Mouse (Mus musculus) left cerebral cortex, postnatal 4 days (tissue): ENCODE measurements around the gene Top2a. TPM values are rescaled to one million over a fixed set of nuclear protein-coding genes. Genes with fewer than 3 reads are reported as not detected.
A peak's percentile ranks its signal among the peaks of the same experiment; 100 is the strongest.

Experiments
- DNase-seq: peaks from one replicate; pipeline ENCODE4 v3.0.0-alpha.2; 2022
- intact Hi-C: fragments of 180-260 bp; cut with DNase I; formaldehyde crosslinking; loops from one replicate; pipeline ENCODE4 v1.15.1; 2025
- total RNA-seq, 2 experiments: library from RNA; stranded (reverse); gene quantifications; 2 replicates each; pipeline ENCODE4 v1.2.3; 2021

The Top2a gene
- total RNA-seq, 2 experiments from 2014 or later: 28.2 to 28.4 TPM

DNA sequence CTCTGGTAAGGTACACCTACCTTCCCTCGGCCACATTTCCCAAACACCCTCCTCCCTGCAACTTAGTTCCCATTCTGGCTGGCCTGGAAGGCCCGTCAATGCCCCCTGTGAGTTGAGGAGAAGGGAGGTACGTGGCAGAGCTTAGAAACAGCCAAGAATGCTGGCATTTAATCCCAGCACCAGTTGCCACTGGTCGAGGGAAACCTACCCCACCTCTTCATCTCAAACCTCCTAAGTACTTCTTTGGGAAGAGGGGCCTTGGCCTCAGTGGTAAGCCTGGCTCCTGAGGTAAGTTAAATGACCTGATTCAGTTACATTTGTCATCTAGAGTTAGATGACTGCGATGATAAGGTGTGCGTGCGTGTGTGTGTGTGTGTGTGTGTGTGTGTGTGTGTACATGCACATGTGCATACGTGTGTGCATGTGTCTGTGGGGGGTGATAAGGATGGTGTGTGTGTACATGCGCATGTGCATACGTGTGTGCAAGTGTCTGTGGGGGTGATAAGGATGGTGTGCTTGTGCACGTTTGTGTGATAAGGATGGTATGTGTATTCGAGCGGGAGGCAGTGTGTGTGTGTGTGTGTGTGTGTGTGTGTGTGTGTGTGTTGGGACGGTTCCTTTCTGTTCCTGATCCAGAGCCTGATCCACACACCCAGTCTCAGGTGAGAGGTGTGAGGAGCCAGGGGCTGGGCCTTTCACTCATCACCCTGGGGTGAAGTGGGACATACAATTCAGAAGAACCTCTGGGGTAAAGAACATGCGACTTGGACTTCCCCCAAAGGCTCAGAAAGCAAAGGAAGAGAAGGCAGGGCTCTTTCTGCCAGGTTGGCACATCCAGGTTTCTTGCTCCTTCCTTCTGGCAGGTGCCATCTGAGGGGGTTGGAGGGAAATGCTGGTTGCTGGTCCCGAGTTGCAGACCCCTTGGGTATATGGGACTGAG is 18.1 kb upstream of the Top2a start:
- DNase-seq: no peak
- intact Hi-C loops: no loop called here

- intact Hi-C loops: no loop called here
- peak; percentile 79 for DNase-seq
These were observed 17.2 kb upstream of the Top2a start, which contains the start of gene Igfbp4 for GRCm38 (mm10) chr11:99041051-99041729. TSS of gene Igfbp4 (plus strand) at chr11:99041244.

DNA sequence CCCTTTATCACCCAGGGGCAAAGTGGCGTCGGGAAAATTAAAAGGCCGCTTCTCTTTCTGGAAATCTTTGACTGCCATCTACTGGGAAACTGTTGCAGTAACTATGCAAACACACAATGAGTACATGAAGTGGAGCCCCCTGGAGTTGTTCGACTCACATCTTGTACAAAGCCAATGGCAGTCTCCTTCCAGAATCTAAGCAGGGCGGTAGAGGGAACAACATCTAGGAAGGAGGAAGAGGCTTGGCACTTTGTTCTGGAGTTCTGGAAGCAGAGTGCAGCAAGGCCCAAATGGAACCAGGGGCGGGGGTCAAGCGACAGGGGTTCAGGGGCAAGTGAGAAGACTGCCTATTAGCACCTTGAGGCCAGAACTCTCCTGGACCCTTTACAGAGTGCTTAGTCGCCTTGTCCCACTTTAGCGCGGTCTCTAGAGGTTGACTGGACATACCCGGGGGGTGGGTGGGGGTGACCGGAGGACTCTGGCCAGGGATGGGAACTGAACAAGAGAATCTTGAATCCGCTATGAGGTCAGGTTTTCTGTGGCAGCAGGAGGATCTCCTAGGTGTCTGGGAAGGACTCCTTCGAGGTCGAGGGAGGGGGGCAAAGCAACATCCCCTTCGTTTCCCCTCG is 16.5 kb upstream of the Top2a start:
- DNase-seq: peak; percentile 50
- intact Hi-C loops: no loop called here

- intact Hi-C loops: loop anchor here (1.0 to 10.0 kb wide), 2 partner anchors 55 to 109 kb away; partner anchors contain the start of gene Gjd3
- peak; percentile 87 for DNase-seq
These were observed 15.8 kb upstream of the Top2a start for GRCm38 (mm10) chr11:99039782-99040181.

- no peak for DNase-seq
- intact Hi-C loops: loop anchor here (10.0 kb wide), 1 partner anchor 51 kb away; the partner anchor contains the start of gene Gjd3
These were observed 12.3 kb upstream of the Top2a start for GRCm38 (mm10) chr11:99036254-99036653.

DNA sequence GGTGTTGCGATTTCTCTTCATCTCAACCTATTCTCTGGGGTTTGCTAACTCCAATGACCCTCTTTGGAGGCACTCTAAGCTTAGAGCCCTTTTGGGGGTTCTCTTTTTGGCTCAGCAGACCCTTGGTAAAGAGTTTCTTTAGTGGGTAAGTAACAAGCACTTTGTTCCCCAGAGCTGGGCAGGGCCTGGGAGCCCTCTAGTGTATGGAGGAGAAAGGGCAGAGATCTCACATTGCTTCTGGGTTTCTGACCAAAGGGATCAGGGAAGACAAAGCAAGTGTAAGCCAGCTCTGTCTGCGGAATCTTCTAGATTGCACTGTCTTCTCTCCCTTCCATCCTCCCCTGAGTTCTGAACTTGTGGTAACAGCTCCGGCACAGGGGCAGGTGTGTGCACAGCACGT is 11.4 kb upstream of the Top2a start:
- intact Hi-C loops: loop anchor here (10.0 kb wide), 1 partner anchor 51 kb away; the partner anchor contains the start of gene Gjd3
- DNase-seq: no peak

DNA sequence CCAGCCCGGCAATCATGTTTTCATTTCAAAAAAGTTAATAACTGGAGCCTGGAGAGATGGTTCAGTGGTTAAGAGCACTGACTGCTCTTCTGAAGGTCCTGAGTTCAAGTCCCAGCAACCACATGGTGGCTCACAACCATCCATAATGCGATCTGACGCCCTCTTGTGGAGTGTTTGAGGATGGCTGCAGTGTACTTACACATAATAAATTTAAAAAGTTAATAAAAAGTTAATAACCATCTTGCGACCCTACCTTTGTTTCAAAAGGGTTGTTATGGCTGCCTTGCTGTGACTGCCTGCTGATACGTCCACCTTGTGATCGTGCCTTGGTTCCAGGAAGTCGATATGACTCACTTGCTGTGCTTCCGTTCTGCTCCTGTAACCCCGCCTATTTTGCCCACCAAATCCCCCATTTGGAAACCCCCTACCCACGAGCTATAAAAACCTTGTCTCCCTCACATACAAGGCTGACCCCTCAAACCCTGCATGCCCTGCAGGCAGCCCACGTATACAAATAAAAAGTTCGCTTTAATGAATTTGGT is 3.0 kb upstream of the Top2a start:
- no peak for DNase-seq
- intact Hi-C loops: no loop called here

DNA sequence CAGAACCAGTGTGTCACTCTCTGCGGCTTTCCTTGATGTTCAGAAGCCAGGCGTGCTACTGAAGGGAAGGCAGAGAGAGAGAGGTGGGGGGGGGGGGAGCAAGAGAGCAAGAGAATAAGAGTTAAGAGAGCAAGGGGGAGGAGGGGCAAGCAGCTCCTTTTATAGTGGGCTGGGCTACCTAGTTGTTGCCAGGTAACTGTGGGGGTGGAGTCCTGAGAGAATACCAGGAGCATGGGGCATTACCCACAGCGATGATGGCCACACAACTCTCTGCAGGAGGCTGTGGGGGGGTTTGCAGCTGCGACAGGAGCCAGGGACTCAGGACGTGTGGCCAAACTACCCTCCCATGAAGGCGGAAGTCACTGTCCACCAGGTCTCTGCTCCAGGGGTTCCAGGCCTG is 1.9 kb upstream of the Top2a start:
- intact Hi-C loops: no loop called here
- no peak for DNase-seq

GRCm38 (mm10) chr11:99024468-99025134 is 612 bp upstream of the Top2a start:
- intact Hi-C loops: no loop called here
- DNase-seq: no peak

GRCm38 (mm10) chr11:99023094-99023493 is 895 bp downstream of the Top2a start:
- intact Hi-C loops: no loop called here
- DNase-seq: no peak

GRCm38 (mm10) chr11:99022384-99022933 is 1.5 kb downstream of the Top2a start:
- intact Hi-C loops: no loop called here
- no peak for DNase-seq

GRCm38 (mm10) chr11:99019844-99020243 is 4.1 kb downstream of the Top2a start:
- no peak for DNase-seq
- intact Hi-C loops: no loop called here

DNA sequence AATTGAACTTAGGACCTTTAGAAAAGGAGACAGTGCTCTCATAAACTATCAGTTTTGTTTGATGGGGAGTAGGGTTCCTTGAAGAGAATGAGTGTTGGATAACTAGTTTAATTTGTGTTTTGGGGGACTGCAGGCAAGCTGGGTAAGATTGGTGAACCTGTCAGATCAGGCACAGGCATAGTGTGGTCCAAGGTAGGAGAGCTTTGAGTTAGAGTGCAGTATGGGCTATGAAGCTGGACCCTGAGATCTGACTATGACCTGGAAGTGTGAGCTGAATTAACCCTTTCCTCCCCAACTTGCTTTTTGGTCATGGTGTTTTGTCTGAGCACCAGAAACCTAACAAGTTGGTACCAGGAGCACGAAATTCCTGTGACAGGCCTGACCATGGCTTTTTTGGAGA is 10.1 kb downstream of the Top2a start:
- no peak for DNase-seq
- intact Hi-C loops: no loop called here

GRCm38 (mm10) chr11:99010706-99011105 is 13.3 kb downstream of the Top2a start:
- DNase-seq: no peak
- intact Hi-C loops: no loop called here

GRCm38 (mm10) chr11:99010124-99010523 is 13.9 kb downstream of the Top2a start:
- DNase-seq: no peak
- intact Hi-C loops: no loop called here

GRCm38 (mm10) chr11:99006788-99007187 is 17.2 kb downstream of the Top2a start:
- intact Hi-C loops: no loop called here
- no peak for DNase-seq

DNA sequence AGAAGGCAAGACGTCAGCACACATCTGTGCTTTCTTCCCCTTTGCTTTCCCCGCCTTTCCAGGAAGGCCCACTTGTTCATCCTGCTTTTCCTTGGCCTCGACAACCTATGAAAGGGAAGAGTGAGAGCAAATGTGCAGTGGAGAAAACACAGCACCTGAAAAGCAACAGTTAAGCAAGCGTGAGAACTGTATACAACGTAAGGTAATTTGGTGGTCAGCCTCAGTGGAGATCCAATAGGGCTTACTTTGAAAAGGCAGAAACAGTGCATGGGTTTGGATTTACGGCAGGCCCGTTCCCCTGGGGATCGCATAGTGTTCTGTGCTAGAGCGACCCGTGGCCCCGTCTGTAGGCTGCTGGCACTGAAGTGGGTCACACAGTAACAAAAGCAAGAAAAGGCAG is 24.7 kb downstream of the Top2a start:
- intact Hi-C loops: no loop called here
- no peak for DNase-seq

DNA sequence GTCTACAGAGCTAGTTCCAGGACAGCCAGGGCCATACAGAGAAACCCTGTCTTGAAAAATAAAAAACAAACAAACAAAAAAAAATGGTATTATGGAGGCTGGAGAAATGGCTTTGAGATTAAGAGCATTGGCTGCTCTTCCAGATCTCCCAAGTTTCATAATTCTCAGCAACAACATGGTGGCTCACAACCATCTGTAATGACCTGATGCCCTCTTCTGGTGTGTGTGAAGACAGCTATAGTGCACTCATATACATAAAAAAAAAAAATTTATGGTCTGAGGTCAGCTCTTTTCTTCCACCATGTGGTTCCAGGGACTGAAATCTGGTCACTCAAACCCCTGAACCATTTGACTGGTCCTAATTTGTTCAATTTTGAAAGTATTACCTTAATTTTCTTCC is 25.2 kb downstream of the Top2a start:
- no peak for DNase-seq
- intact Hi-C loops: no loop called here

- intact Hi-C loops: no loop called here
- DNase-seq: no peak
These were observed 26.3 kb downstream of the Top2a start for GRCm38 (mm10) chr11:98997659-98998058.

DNA sequence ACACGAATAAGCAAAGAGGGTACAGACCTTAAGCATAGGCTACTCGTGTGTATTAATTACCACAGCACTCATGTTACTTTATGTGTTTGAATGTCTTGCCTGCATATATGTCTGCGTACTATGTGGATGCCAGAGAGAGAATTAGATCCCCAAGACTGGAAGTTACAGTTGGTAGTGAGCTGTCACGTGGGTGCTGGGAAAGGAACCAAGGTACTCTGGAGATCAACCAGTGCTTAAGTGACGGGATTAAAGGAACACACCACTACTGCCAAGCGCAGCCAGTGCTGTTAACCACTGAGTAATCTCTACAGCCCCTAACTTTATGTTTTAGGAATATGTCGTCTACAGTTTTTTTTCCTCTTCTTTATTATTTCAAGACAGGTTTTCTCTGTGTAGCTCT is 28.0 kb downstream of the Top2a start:
- no peak for DNase-seq
- intact Hi-C loops: no loop called here
